Mouse (Mus musculus) intestine, embryonic 14.5 days (tissue): Measurements from ENCODE around the gene Rere. TPM values are rescaled to one million over a fixed set of nuclear protein-coding genes. Genes with fewer than 3 reads are reported as not detected.
A peak's percentile ranks its signal among the peaks of the same experiment; 100 is the strongest.
"Not testable (repeated sequence)": the region's sequence is repeated elsewhere in the genome, so short reads cannot be mapped to it uniquely, and the experiment has no call there.

Experiments used
- ATAC-seq: fragments of 200-750 bp; cut with Nextera tagmentation; replicated peaks from 2 replicates; pipeline ENCODE4 v1.8.0; 2017; ENCODE audit warnings: low read depth, moderate number of reproducible peaks, moderate TSS enrichment, moderate library complexity; ENCODE audit not compliant: low FRiP score, low TSS enrichment
- DNase-seq: peaks from one replicate; pipeline ENCODE4 v3.0.0-alpha.2; 2018; ENCODE audit warnings: low spot score
- H3K27ac ChIP-seq: fragments of 300-500 bp; sonication (generic); 2 replicates; pipeline ENCODE4 v1.5.1; 2014; ENCODE audit warnings: low read depth, mild to moderate bottlenecking, control low read depth
- H3K27me3 ChIP-seq: fragments of 300-500 bp; sonication (generic); replicated peaks from 2 replicates; pipeline ENCODE4 v1.6.1; 2014; ENCODE audit warnings: low read length, control low read depth; ENCODE audit not compliant: control insufficient read depth, insufficient read depth
- H3K36me3 ChIP-seq: fragments of 300-500 bp; sonication (generic); 2 replicates; pipeline ENCODE4 v1.6.1; 2014; ENCODE audit warnings: low read length, control low read depth; ENCODE audit not compliant: control insufficient read depth, insufficient read depth
- H3K4me1 ChIP-seq: fragments of 300-500 bp; sonication (generic); replicated peaks from 2 replicates; pipeline ENCODE4 v1.6.1; 2014; ENCODE audit warnings: low read length, control low read depth, mixed read lengths; ENCODE audit not compliant: control insufficient read depth, insufficient read depth
- H3K4me2 ChIP-seq: fragments of 300-500 bp; sonication (generic); 2 replicates; pipeline ENCODE4 v1.6.1; 2014; ENCODE audit warnings: low read length
- H3K4me3 ChIP-seq: fragments of 300-500 bp; sonication (generic); 2 replicates; pipeline ENCODE4 v1.5.1; 2014; ENCODE audit warnings: low read depth, low read length, control low read depth, mixed read lengths
- H3K9ac ChIP-seq: fragments of 300-500 bp; sonication (generic); 2 replicates; pipeline ENCODE4 v1.6.1; 2014; ENCODE audit warnings: mild to moderate bottlenecking, low read length
- H3K9me3 ChIP-seq: fragments of 300-500 bp; sonication (generic); 2 replicates; pipeline ENCODE4 v1.6.1; 2016; ENCODE audit warnings: low read length, control low read depth; ENCODE audit not compliant: control insufficient read depth
- WGBS: fragments of 180-500 bp; shearing (Covaris S2); extraction: QIAGEN DNeasy Blood & Tissue Kit; methylation state at CpG from one replicate; pipeline ENCODE4 v1.1.7; 2014; 5-methylcytosine and 5-hydroxymethylcytosine counted together
- polyA plus RNA-seq: library from polyadenylated mRNA; unstranded; fragments of >200 nt; fragmentation: Nextera tagmentation; extraction: Ambion mirVana; gene quantifications from 2 replicates; pipeline ENCODE4 v1.2.1, GENCODE M21; 2014

The Rere gene
- polyA plus RNA-seq, 1 experiment from 2014 or later: 38.0 TPM

- WGBS: 86% methylated on average over 7 of the region's 7 CpGs
- no peaks in the 10 kb centered on the region for H3K9me3 ChIP-seq
- H3K4me1 ChIP-seq: no peaks in the 10 kb centered on the region
- H3K27me3 ChIP-seq: no peaks in the 10 kb centered on the region
- ATAC-seq (no peak), DNase-seq (no peak)
- H3K9ac ChIP-seq: no peak overlapping the region
- no peak overlapping the region for H3K4me2 ChIP-seq
- no peak overlapping the region for H3K27ac ChIP-seq
- peaks cover 50% of the 10 kb centered on the region for H3K36me3 ChIP-seq
- no peak overlapping the region for H3K4me3 ChIP-seq
These were observed 192.6 kb downstream of the Rere start for GRCm38 (mm10) chr4:150474086-150474485.

GRCm38 (mm10) chr4:150476258-150476657 lies 194.8 kb downstream of the Rere start:
- H3K4me2 ChIP-seq: no peak overlapping the region

GRCm38 (mm10) chr4:150478006-150478405 lies 196.6 kb downstream of the Rere start:
- H3K4me1 ChIP-seq: no peaks in the 10 kb centered on the region
- H3K36me3 ChIP-seq: peaks cover 61% of the 10 kb centered on the region
- no peak overlapping the region for H3K4me3 ChIP-seq
- DNase-seq (no peak), ATAC-seq (no peak)
- H3K27me3 ChIP-seq: no peaks in the 10 kb centered on the region
- H3K9me3 ChIP-seq: no peaks in the 10 kb centered on the region
- no peak overlapping the region for H3K9ac ChIP-seq
- H3K27ac ChIP-seq: no peak overlapping the region
- WGBS: 91% methylated on average over 6 of the region's 6 CpGs
- no peak overlapping the region for H3K4me2 ChIP-seq

More at GRCm38 (mm10) chr4:150476258-150476657, 194.8 kb downstream of the Rere start:
- Histone ChIP-seq H3K9me3 (no peaks in the 10 kb centered on the region), H3K27ac (no peak overlapping the region), H3K36me3 (peaks cover 49% of the 10 kb centered on the region), H3K9ac (no peak overlapping the region), H3K4me3 (no peak overlapping the region), H3K27me3 (no peaks in the 10 kb centered on the region), H3K4me1 (no peaks in the 10 kb centered on the region)
- DNase-seq (no peak), ATAC-seq (no peak)
- 53% methylated on average over 5 of the region's 5 CpGs for WGBS

GRCm38 (mm10) chr4:150483081-150483480 lies 201.6 kb downstream of the Rere start:
- H3K9ac ChIP-seq, ATAC-seq, H3K4me3 ChIP-seq, H3K4me2 ChIP-seq, H3K27me3 ChIP-seq, DNase-seq, H3K9me3 ChIP-seq, H3K27ac ChIP-seq: not testable (repeated sequence)
- peaks cover 44% of the 10 kb centered on the region for H3K36me3 ChIP-seq
- H3K4me1 ChIP-seq: peaks cover 16% of the 10 kb centered on the region
- WGBS: 89% methylated on average over 5 of the region's 5 CpGs

GRCm38 (mm10) chr4:150486097-150486496 lies 204.7 kb downstream of the Rere start:
- 36% methylated on average over 2 of the region's 2 CpGs for WGBS
- no peaks in the 10 kb centered on the region for H3K9me3 ChIP-seq
- peaks cover 16% of the 10 kb centered on the region for H3K36me3 ChIP-seq
- no peak overlapping the region for H3K4me3 ChIP-seq
- H3K27me3 ChIP-seq: no peaks in the 10 kb centered on the region
- no peak overlapping the region for H3K9ac ChIP-seq
- ATAC-seq (no peak), DNase-seq (no peak)
- H3K4me1 ChIP-seq: peaks cover 30% of the 10 kb centered on the region
- no peak overlapping the region for H3K27ac ChIP-seq
- H3K4me2 ChIP-seq: no peak overlapping the region

- H3K4me2 ChIP-seq: 0 out of 2 replicates have a peak overlapping the region, but pooled peaks have one; percentile 60
- ATAC-seq: no peak
These were observed 205.7 kb downstream of the Rere start for GRCm38 (mm10) chr4:150487109-150487508.

GRCm38 (mm10) chr4:150488096-150488748 lies 206.8 kb downstream of the Rere start:
- 8% methylated on average over 12 of the region's 12 CpGs for WGBS
- Histone ChIP-seq H3K4me1 (peaks cover 30% of the 10 kb centered on the region), H3K4me3 (peak overlapping the region; percentile 30), H3K4me2 (peak overlapping the region; percentile 60), H3K27ac (peak overlapping the region; percentile 84), H3K9ac (peak overlapping the region; percentile 42), H3K36me3 (0 out of 2 replicates have a peak, but pooled peaks cover 4% of the 10 kb centered on the region), H3K27me3 (no peaks in the 10 kb centered on the region), H3K9me3 (no peaks in the 10 kb centered on the region)
- peak; percentile 96 for ATAC-seq
- peak; percentile 84 for DNase-seq

More at GRCm38 (mm10) chr4:150487109-150487508, 205.7 kb downstream of the Rere start:
- DNase-seq: no peak
- Histone ChIP-seq H3K4me1 (peaks cover 30% of the 10 kb centered on the region), H3K27me3 (no peaks in the 10 kb centered on the region), H3K27ac (peak overlapping the region; percentile 3), H3K36me3 (peaks cover 11% of the 10 kb centered on the region), H3K9me3 (no peaks in the 10 kb centered on the region), H3K9ac (no peak overlapping the region), H3K4me3 (no peak overlapping the region)
- 28% methylated on average over 5 of the region's 5 CpGs for WGBS

GRCm38 (mm10) chr4:150488767-150489166 lies 207.3 kb downstream of the Rere start:
- Histone ChIP-seq H3K4me2 (peak overlapping the region; percentile 60), H3K9me3 (no peaks in the 10 kb centered on the region), H3K4me3 (peak overlapping the region; percentile 30; the same call in 1 of the 2 replicates), H3K27me3 (no peaks in the 10 kb centered on the region), H3K4me1 (peaks cover 30% of the 10 kb centered on the region), H3K9ac (peak overlapping the region; percentile 42), H3K36me3 (0 out of 2 replicates have a peak, but pooled peaks cover 4% of the 10 kb centered on the region), H3K27ac (peak overlapping the region; percentile 84)
- DNase-seq (no peak), ATAC-seq (no peak)
- 46% methylated on average over 4 of the region's 4 CpGs for WGBS

- H3K4me3 ChIP-seq: no peak overlapping the region
- DNase-seq: no peak
- H3K36me3 ChIP-seq: no peaks in the 10 kb centered on the region
- H3K4me2 ChIP-seq: no peak overlapping the region
- H3K27ac ChIP-seq: no peak overlapping the region
- H3K9ac ChIP-seq: no peak overlapping the region
- ATAC-seq: no peak
- peaks cover 33% of the 10 kb centered on the region for H3K4me1 ChIP-seq
- no peaks in the 10 kb centered on the region for H3K27me3 ChIP-seq
- H3K9me3 ChIP-seq: no peaks in the 10 kb centered on the region
- 76% methylated on average over 6 of the region's 6 CpGs for WGBS
These were observed 208.6 kb downstream of the Rere start for GRCm38 (mm10) chr4:150490050-150490449.
